Mouse (Mus musculus): ENCODE measurements around the gene Olfr1057. TPM values are rescaled to one million over a fixed set of nuclear protein-coding genes. Genes with fewer than 3 reads are reported as not detected.
"Not testable (repeated sequence)": the region's sequence is repeated elsewhere in the genome, so short reads cannot be mapped to it uniquely, and the experiment has no call there.

Gene Olfr1057
- not detected for total RNA-seq (2021)

GRCm38 (mm10) chr2:86378293-86378692 lies at the start of gene Olfr1057:
Gene Olfr1057 (minus strand): TSS chr2:86378393.
- intact Hi-C loops (cut with DNase I), result no loop called here
- no peak for DNase-seq (ENCODE audit: low spot score in 2 of 2)

DNA sequence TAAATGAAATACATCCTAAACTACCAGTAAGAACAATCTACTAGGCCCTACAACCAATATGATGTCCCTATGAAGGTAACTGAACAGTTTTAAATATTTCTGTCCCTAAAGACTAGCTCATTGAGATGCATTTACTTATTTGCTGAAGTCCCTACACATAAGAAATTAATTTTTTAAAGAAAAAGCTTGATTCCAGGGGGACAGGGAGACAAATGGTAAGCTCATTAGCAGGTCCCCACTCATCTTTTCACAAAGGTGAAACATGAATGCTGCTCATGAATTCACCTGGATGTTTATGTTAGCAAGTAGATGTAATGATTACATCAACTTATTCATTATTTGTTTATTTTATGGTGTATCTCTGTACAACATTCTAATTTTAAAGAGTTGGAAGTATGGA lies 48.5 kb upstream of the Olfr1057 start, which contains the start of gene Olfr1062:
Gene Olfr1062 (minus strand): TSS at position 101 of the 400 bp plus-strand sequence.
- DNase-seq (ENCODE audit: low spot score in 2 of 2); intact Hi-C loops (cut with DNase I): not testable (repeated sequence)

DNA sequence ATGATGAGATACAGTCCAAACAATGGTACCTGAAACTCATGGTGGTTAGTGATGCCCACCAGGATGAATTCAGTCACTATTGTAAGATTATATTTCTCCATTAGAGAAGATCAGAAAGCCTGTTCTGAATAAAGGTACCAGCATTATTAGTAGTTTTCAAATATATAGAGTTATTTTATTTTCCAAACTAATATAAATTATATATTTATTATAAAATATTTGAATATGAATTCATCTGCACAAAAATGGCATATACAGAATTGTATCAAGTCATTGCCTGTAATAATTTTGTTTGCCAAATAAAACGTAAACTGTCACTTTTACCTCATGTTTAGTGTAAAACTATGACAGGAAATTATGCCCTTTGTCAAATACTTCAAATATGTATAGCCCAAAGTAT lies 35.8 kb upstream of the Olfr1057 start, which contains the start of gene Olfr1061:
Gene Olfr1061 (minus strand): TSS at position 101 of the 400 bp plus-strand sequence.
- no peak for DNase-seq (ENCODE audit: low spot score in 2 of 2)
- intact Hi-C loops (cut with DNase I), result no loop called here

- intact Hi-C loops (cut with DNase I), result no loop called here
- DNase-seq (ENCODE audit: low spot score in 2 of 2), result no peak
Observed at GRCm38 (mm10) chr2:86395114-86395513, 16.9 kb upstream of the Olfr1057 start.

DNA sequence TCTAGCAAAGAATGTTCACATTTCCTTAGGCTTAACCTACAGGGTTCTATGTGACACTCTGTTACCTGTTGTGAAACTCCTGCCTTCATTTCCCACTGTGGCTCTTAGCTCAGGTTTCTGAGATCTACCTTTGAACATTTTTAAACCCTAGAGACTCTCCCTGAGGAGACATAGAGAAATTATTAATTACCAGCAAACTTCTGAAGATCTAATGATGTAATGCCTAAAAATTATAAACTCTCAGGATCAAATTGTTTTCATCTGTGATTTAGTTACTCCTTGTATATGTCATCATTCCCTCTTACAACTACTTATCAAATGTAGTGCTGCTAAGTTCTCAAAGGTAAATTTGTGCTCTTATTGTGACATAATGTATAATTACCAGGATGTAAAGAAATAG lies 10.3 kb upstream of the Olfr1057 start, which contains the start of gene Olfr1058:
Gene Olfr1058 (minus strand): TSS at position 101 of the 400 bp plus-strand sequence.
- intact Hi-C loops (cut with DNase I); DNase-seq (ENCODE audit: low spot score in 2 of 2): not testable (repeated sequence)

DNA sequence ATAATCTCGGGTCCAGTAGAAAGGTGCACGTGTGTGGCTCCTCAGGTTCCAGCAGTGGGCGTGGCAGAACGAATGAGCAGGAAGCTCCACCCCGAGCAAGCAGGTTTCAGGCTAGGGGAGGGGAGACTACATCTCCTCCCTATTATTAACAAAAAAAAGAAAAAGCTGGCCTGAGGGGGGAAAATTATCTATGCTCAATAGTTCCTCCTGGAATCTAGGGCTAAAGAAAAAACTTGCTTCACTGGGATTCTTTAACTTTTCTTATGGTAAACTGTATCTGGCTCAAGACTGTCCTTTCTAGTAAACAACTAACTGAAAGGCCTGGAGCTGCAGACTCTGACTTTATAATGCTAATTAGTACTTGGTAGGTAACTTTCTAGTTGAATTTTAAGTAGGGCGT lies 11.9 kb downstream of the Olfr1057 start:
- DNase-seq (ENCODE audit: low spot score in 2 of 2); intact Hi-C loops (cut with DNase I): not testable (repeated sequence)

DNA sequence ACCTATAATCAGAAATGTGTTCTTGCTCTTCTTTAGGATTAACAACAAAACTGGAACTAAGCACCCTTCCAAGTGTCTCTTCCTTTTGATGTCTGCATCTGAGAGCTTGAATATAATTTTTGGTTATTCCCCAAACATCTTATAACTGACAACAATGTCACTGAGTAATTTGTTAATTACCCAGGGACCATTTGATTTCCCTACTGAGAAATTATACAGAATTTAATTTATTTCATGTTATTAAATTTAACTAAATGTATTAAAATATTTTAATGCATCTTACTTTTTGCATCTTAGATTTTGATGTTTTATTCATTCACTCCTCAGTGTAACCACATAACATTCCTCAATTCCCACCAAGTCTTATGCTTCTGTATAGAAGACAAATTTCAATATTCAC lies 15.8 kb downstream of the Olfr1057 start, which contains the start of gene Olfr1056:
Gene Olfr1056 (minus strand): TSS at position 101 of the 400 bp plus-strand sequence.
- intact Hi-C loops (cut with DNase I), result no loop called here
- no peak for DNase-seq (ENCODE audit: low spot score in 2 of 2)

GRCm38 (mm10) chr2:86351751-86352150 lies 26.4 kb downstream of the Olfr1057 start:
- intact Hi-C loops (cut with DNase I), result not testable (repeated sequence)

GRCm38 (mm10) chr2:86350184-86350583 lies 28.0 kb downstream of the Olfr1057 start, which contains the start of gene Olfr1055:
Gene Olfr1055 (minus strand): TSS chr2:86350284.
- intact Hi-C loops (cut with DNase I), result no loop called here
- DNase-seq (ENCODE audit: low spot score in 2 of 2), result no peak

More at GRCm38 (mm10) chr2:86351751-86352150, 26.4 kb downstream of the Olfr1057 start:
- not testable (repeated sequence) for DNase-seq (ENCODE audit: low spot score in 2 of 2)

- DNase-seq (ENCODE audit: low spot score in 2 of 2), result no peak
- intact Hi-C loops (cut with DNase I), result no loop called here
Observed at GRCm38 (mm10) chr2:86335333-86335732, 42.9 kb downstream of the Olfr1057 start, which contains the start of gene Olfr1054. Gene Olfr1054 (minus strand): TSS chr2:86335433.

Other genes with a start within 250 kb of the Olfr1057 start
- gene Olfr1039, start 242.5 kb downstream of the Olfr1057 start, total RNA-seq (2021), result not detected
- not detected for gene Olfr1040, start 231.7 kb downstream of the Olfr1057 start, total RNA-seq (2021)
- not detected for gene Olfr1042, start 216.6 kb downstream of the Olfr1057 start, total RNA-seq (2021)
- gene Olfr1043, start 210.9 kb downstream of the Olfr1057 start, total RNA-seq (2021), result not detected
- not detected for gene Olfr1044, start 200.6 kb downstream of the Olfr1057 start, total RNA-seq (2021)
- gene Olfr52, start 192.7 kb downstream of the Olfr1057 start, total RNA-seq (2021), result not detected
- gene Olfr1045, start 175.4 kb downstream of the Olfr1057 start, total RNA-seq (2021), result not detected
- not detected for gene Olfr1046, start 159.1 kb downstream of the Olfr1057 start, total RNA-seq (2021)
- gene Olfr1047, start 147.0 kb downstream of the Olfr1057 start, total RNA-seq (2021), result not detected
- not detected for gene Olfr1048, start 138.1 kb downstream of the Olfr1057 start, total RNA-seq (2021)
- gene Olfr1049, start 120.1 kb downstream of the Olfr1057 start, total RNA-seq (2021), result not detected
- gene Olfr1051, start 99.3 kb downstream of the Olfr1057 start, total RNA-seq (2021), result not detected
- not detected for gene Olfr1052, start 85.9 kb downstream of the Olfr1057 start, total RNA-seq (2021)
- gene Olfr1053, start 63.1 kb downstream of the Olfr1057 start, total RNA-seq (2021), result not detected
- not detected for gene Olfr1054, start 43.0 kb downstream of the Olfr1057 start, total RNA-seq (2021)
- gene Olfr1055, start 28.1 kb downstream of the Olfr1057 start, total RNA-seq (2021), result not detected
- not detected for gene Olfr1056, start 15.9 kb downstream of the Olfr1057 start, total RNA-seq (2021)
- not detected for gene Olfr1058, start 10.2 kb upstream of the Olfr1057 start, total RNA-seq (2021)
- gene Olfr1061, start 35.7 kb upstream of the Olfr1057 start, total RNA-seq (2021), result not detected
- not detected for gene Olfr1062, start 48.4 kb upstream of the Olfr1057 start, total RNA-seq (2021)
- not detected for gene Olfr1065, start 72.2 kb upstream of the Olfr1057 start, total RNA-seq (2021)
- not detected for gene Olfr1066, start 77.9 kb upstream of the Olfr1057 start, total RNA-seq (2021)
- gene Olfr228, start 109.0 kb upstream of the Olfr1057 start, total RNA-seq (2021), result not detected
- gene Olfr1076, start 130.1 kb upstream of the Olfr1057 start, total RNA-seq (2021), result not detected
- not detected for gene Olfr1079, start 164.1 kb upstream of the Olfr1057 start, total RNA-seq (2021)
- not detected for gene Olfr1080, start 179.8 kb upstream of the Olfr1057 start, total RNA-seq (2021)
- not detected for gene Olfr1082, start 220.6 kb upstream of the Olfr1057 start, total RNA-seq (2021)